Mouse (Mus musculus) neural tube, embryonic 13.5 days (tissue): ENCODE results near the gene Rin2. TPM values are rescaled to one million over a fixed set of nuclear protein-coding genes. Genes with fewer than 3 reads are reported as not detected.
"Not testable (repeated sequence)": the region's sequence is repeated elsewhere in the genome, so short reads cannot be mapped to it uniquely, and the experiment has no call there.

Experiments
- ATAC-seq: fragments of 200-750 bp; cut with Nextera tagmentation; 2 replicates; pipeline ENCODE4 v1.8.0; 2017; ENCODE audit warnings: low read depth, mild to moderate bottlenecking, moderate TSS enrichment, moderate library complexity
- H3K27ac ChIP-seq: fragments of 300-500 bp; sonication (generic); replicated peaks from 2 replicates; pipeline ENCODE4 v1.5.1; 2015; ENCODE audit warnings: moderate library complexity, mild to moderate bottlenecking, inconsistent platforms
- H3K27me3 ChIP-seq: fragments of 300-500 bp; sonication (generic); 2 replicates; pipeline ENCODE4 v1.6.1; 2015; ENCODE audit warnings: mild to moderate bottlenecking, inconsistent platforms
- H3K36me3 ChIP-seq: fragments of 300-500 bp; sonication (generic); 2 replicates; pipeline ENCODE4 v1.6.1; 2015; ENCODE audit warnings: mild to moderate bottlenecking, inconsistent platforms
- H3K4me1 ChIP-seq: fragments of 300-500 bp; sonication (generic); replicated peaks from 2 replicates; pipeline ENCODE4 v1.6.1; 2015; ENCODE audit warnings: inconsistent platforms
- H3K4me2 ChIP-seq: fragments of 300-500 bp; sonication (generic); 2 replicates; pipeline ENCODE4 v1.6.1; 2015; ENCODE audit warnings: inconsistent platforms, mild to moderate bottlenecking, moderate library complexity
- H3K4me3 ChIP-seq: fragments of 300-500 bp; sonication (generic); 2 replicates; pipeline ENCODE4 v1.5.1; 2015; ENCODE audit warnings: mild to moderate bottlenecking, inconsistent platforms
- H3K9ac ChIP-seq: fragments of 300-500 bp; sonication (generic); 2 replicates; pipeline ENCODE4 v1.6.1; 2015; ENCODE audit warnings: moderate library complexity, mild to moderate bottlenecking, inconsistent platforms
- H3K9me3 ChIP-seq: fragments of 300-500 bp; sonication (generic); 2 replicates; pipeline ENCODE4 v1.6.1; 2016; ENCODE audit warnings: inconsistent platforms
- WGBS: fragments of 180-500 bp; shearing (Covaris S2); methylation state at CpG from one replicate; pipeline ENCODE4 v1.1.7; 2015; 5-methylcytosine and 5-hydroxymethylcytosine counted together
- polyA plus RNA-seq: library from polyadenylated mRNA; unstranded; fragments of >200 nt; fragmentation: Nextera tagmentation; extraction: Ambion mirVana; gene quantifications from 2 replicates; pipeline ENCODE4 v1.2.1, GENCODE M21; 2015

Rin2 gene
- polyA plus RNA-seq, 1 experiment from 2014 or later: 17.2 TPM

- Histone ChIP-seq H3K4me3 (no peak overlapping the region), H3K4me2 (no peak overlapping the region), H3K27ac (no peak overlapping the region), H3K9ac (no peak overlapping the region), H3K4me1 (no peaks in the 10 kb centered on the region), H3K27me3 (no peaks in the 10 kb centered on the region), H3K36me3 (peaks cover 11% of the 10 kb centered on the region), H3K9me3 (no peaks in the 10 kb centered on the region)
- WGBS: 83% methylated on average over 5 of the region's 5 CpGs
- no peak for ATAC-seq
Observed at GRCm38 (mm10) chr2:145718624-145719183, 43.7 kb downstream of the Rin2 start.

- H3K36me3 ChIP-seq: peaks cover 2% of the 10 kb centered on the region; the same call in 1 of the 2 replicates
- WGBS: 82% methylated on average over 3 of the region's 3 CpGs
- H3K9ac ChIP-seq: no peak overlapping the region
- no peaks in the 10 kb centered on the region for H3K27me3 ChIP-seq
- H3K4me3 ChIP-seq: no peak overlapping the region
- H3K4me2 ChIP-seq: no peak overlapping the region
- no peaks in the 10 kb centered on the region for H3K4me1 ChIP-seq
- no peak for ATAC-seq
- H3K27ac ChIP-seq: no peak overlapping the region
- no peaks in the 10 kb centered on the region for H3K9me3 ChIP-seq
Observed at GRCm38 (mm10) chr2:145720157-145720556, 45.1 kb downstream of the Rin2 start.

GRCm38 (mm10) chr2:145720743-145721142 is 45.7 kb downstream of the Rin2 start:
- H3K9ac ChIP-seq: no peak overlapping the region
- H3K4me1 ChIP-seq: no peaks in the 10 kb centered on the region
- no peak overlapping the region for H3K27ac ChIP-seq
- 84% methylated on average over 2 of the region's 2 CpGs for WGBS
- H3K36me3 ChIP-seq: no peaks in the 10 kb centered on the region
- H3K27me3 ChIP-seq: no peaks in the 10 kb centered on the region
- no peaks in the 10 kb centered on the region for H3K9me3 ChIP-seq
- H3K4me2 ChIP-seq: no peak overlapping the region
- H3K4me3 ChIP-seq: no peak overlapping the region
- no peak for ATAC-seq

- H3K9ac ChIP-seq, H3K4me1 ChIP-seq, H3K27ac ChIP-seq, H3K4me2 ChIP-seq, H3K9me3 ChIP-seq, H3K4me3 ChIP-seq, ATAC-seq, H3K36me3 ChIP-seq, H3K27me3 ChIP-seq: not testable (repeated sequence)
- 92% methylated on average over 2 of the region's 2 CpGs for WGBS
Observed at GRCm38 (mm10) chr2:145722304-145722703, 47.3 kb downstream of the Rin2 start.

- no peak overlapping the region for H3K9ac ChIP-seq
- H3K4me1 ChIP-seq: no peaks in the 10 kb centered on the region
- H3K36me3 ChIP-seq: no peaks in the 10 kb centered on the region
- H3K4me2 ChIP-seq: no peak overlapping the region
- no peaks in the 10 kb centered on the region for H3K27me3 ChIP-seq
- 80% methylated on average over 1 of the region's 1 CpGs for WGBS
- H3K9me3 ChIP-seq: no peaks in the 10 kb centered on the region
- no peak for ATAC-seq
- H3K4me3 ChIP-seq: no peak overlapping the region
- no peak overlapping the region for H3K27ac ChIP-seq
Observed at GRCm38 (mm10) chr2:145724288-145724687, 49.3 kb downstream of the Rin2 start.

- H3K4me2 ChIP-seq: no peak overlapping the region
- no peaks in the 10 kb centered on the region for H3K36me3 ChIP-seq
- no peak overlapping the region for H3K4me3 ChIP-seq
- no peaks in the 10 kb centered on the region for H3K9me3 ChIP-seq
- H3K9ac ChIP-seq: no peak overlapping the region
- H3K27me3 ChIP-seq: no peaks in the 10 kb centered on the region
- WGBS: 79% methylated on average over 7 of the region's 7 CpGs
- H3K27ac ChIP-seq: no peak overlapping the region
- no peak for ATAC-seq
- H3K4me1 ChIP-seq: no peaks in the 10 kb centered on the region
Observed at GRCm38 (mm10) chr2:145729414-145729813, 54.4 kb downstream of the Rin2 start.

GRCm38 (mm10) chr2:145730189-145730880 is 55.3 kb downstream of the Rin2 start:
- Histone ChIP-seq H3K36me3 (no peaks in the 10 kb centered on the region), H3K27me3 (no peaks in the 10 kb centered on the region), H3K4me2 (no peak overlapping the region), H3K9ac (no peak overlapping the region), H3K9me3 (no peaks in the 10 kb centered on the region), H3K27ac (no peak overlapping the region), H3K4me1 (no peaks in the 10 kb centered on the region), H3K4me3 (no peak overlapping the region)
- WGBS: 72% methylated on average over 9 of the region's 9 CpGs
- no peak for ATAC-seq

- ATAC-seq: no peak
- no peaks in the 10 kb centered on the region for H3K4me1 ChIP-seq
- H3K27ac ChIP-seq: no peak overlapping the region
- no peaks in the 10 kb centered on the region for H3K9me3 ChIP-seq
- WGBS: 91% methylated on average over 7 of the region's 7 CpGs
- H3K4me2 ChIP-seq: no peak overlapping the region
- H3K36me3 ChIP-seq: no peaks in the 10 kb centered on the region
- H3K27me3 ChIP-seq: no peaks in the 10 kb centered on the region
- no peak overlapping the region for H3K4me3 ChIP-seq
- H3K9ac ChIP-seq: no peak overlapping the region
Observed at GRCm38 (mm10) chr2:145730905-145731304, 55.9 kb downstream of the Rin2 start.

GRCm38 (mm10) chr2:145735079-145735478 is 60.1 kb downstream of the Rin2 start:
- Histone ChIP-seq H3K27me3 (no peaks in the 10 kb centered on the region), H3K4me3 (no peak overlapping the region), H3K4me2 (no peak overlapping the region), H3K9me3 (no peaks in the 10 kb centered on the region), H3K4me1 (no peaks in the 10 kb centered on the region), H3K36me3 (no peaks in the 10 kb centered on the region), H3K27ac (no peak overlapping the region), H3K9ac (no peak overlapping the region)
- WGBS: 82% methylated on average over 5 of the region's 5 CpGs
- no peak for ATAC-seq

- Histone ChIP-seq H3K4me3 (no peak overlapping the region), H3K36me3 (no peaks in the 10 kb centered on the region), H3K27ac (no peak overlapping the region), H3K27me3 (no peaks in the 10 kb centered on the region), H3K9ac (no peak overlapping the region), H3K4me2 (no peak overlapping the region), H3K9me3 (no peaks in the 10 kb centered on the region), H3K4me1 (no peaks in the 10 kb centered on the region)
- 79% methylated on average over 1 of the region's 1 CpGs for WGBS
- no peak for ATAC-seq
Observed at GRCm38 (mm10) chr2:145736543-145736942, 61.5 kb downstream of the Rin2 start.

GRCm38 (mm10) chr2:145737196-145737595 is 62.2 kb downstream of the Rin2 start:
- WGBS: 47% methylated on average over 5 of the region's 5 CpGs
- H3K9me3 ChIP-seq: no peaks in the 10 kb centered on the region
- H3K27me3 ChIP-seq: no peaks in the 10 kb centered on the region
- no peak overlapping the region for H3K4me3 ChIP-seq
- H3K36me3 ChIP-seq: no peaks in the 10 kb centered on the region
- H3K9ac ChIP-seq: no peak overlapping the region
- ATAC-seq: no peak
- H3K4me2 ChIP-seq: no peak overlapping the region
- no peak overlapping the region for H3K27ac ChIP-seq
- H3K4me1 ChIP-seq: no peaks in the 10 kb centered on the region

GRCm38 (mm10) chr2:145740729-145741128 is 65.7 kb downstream of the Rin2 start:
- WGBS: 93% methylated on average over 5 of the region's 5 CpGs
- H3K4me1 ChIP-seq: no peaks in the 10 kb centered on the region
- ATAC-seq: no peak
- no peak overlapping the region for H3K4me3 ChIP-seq
- H3K4me2 ChIP-seq: no peak overlapping the region
- H3K36me3 ChIP-seq: no peaks in the 10 kb centered on the region
- H3K27ac ChIP-seq: no peak overlapping the region
- H3K9me3 ChIP-seq: no peaks in the 10 kb centered on the region
- no peak overlapping the region for H3K9ac ChIP-seq
- no peaks in the 10 kb centered on the region for H3K27me3 ChIP-seq
